Mouse (Mus musculus) frontal cortex, postnatal 36 days (tissue): ENCODE measurements around the gene Cks1brt.
A peak's percentile ranks its signal among the peaks of the same experiment; 100 is the strongest.
"Not testable (repeated sequence)": the region's sequence is repeated elsewhere in the genome, so short reads cannot be mapped to it uniquely, and the experiment has no call there.

ENCODE experiments used
- DNase-seq, 2 experiments: peaks; one replicate each; pipeline ENCODE4 v3.0.0; 2022; ENCODE audit warnings: low spot score in 2 of 2

Cks1brt gene

GRCm38 (mm10) chr8:85151624-85152023 is at the start of gene Cks1brt:
Cks1brt (plus strand) TSS chr8:85151924.
- DNase-seq: no peak

- DNase-seq: no peak
Measured at GRCm38 (mm10) chr8:85113241-85113640, 38.5 kb upstream of the Cks1brt start.

GRCm38 (mm10) chr8:85115501-85115900 is 36.2 kb upstream of the Cks1brt start:
- DNase-seq: no peak

- no peak for DNase-seq
Measured at GRCm38 (mm10) chr8:85116984-85117383, 34.7 kb upstream of the Cks1brt start.

- DNase-seq: peak; percentile 79 to 86
Measured at GRCm38 (mm10) chr8:85119052-85119981, 32.4 kb upstream of the Cks1brt start.

GRCm38 (mm10) chr8:85120251-85120650 is 31.5 kb upstream of the Cks1brt start:
- not testable (repeated sequence) for DNase-seq

GRCm38 (mm10) chr8:85122995-85123394 is 28.7 kb upstream of the Cks1brt start, which contains the start of gene Zfp791:
Zfp791 (minus strand) TSS chr8:85123095.
- DNase-seq: no peak

- no peak for DNase-seq
Measured at GRCm38 (mm10) chr8:85123691-85124090, 28.0 kb upstream of the Cks1brt start.

- DNase-seq: no peak
Measured at GRCm38 (mm10) chr8:85132335-85132734, 19.4 kb upstream of the Cks1brt start.

GRCm38 (mm10) chr8:85135690-85136089 is 16.0 kb upstream of the Cks1brt start:
- not testable (repeated sequence) for DNase-seq

GRCm38 (mm10) chr8:85142516-85142915 is 9.2 kb upstream of the Cks1brt start:
- no peak for DNase-seq

- DNase-seq: peak; percentile 14 to 62
Measured at GRCm38 (mm10) chr8:85171291-85171690, 19.6 kb downstream of the Cks1brt start.

- DNase-seq: peak in 1 of 2 experiments; percentile 2
Measured at GRCm38 (mm10) chr8:85175892-85176291, 24.2 kb downstream of the Cks1brt start.

GRCm38 (mm10) chr8:85192346-85192745 is 40.6 kb downstream of the Cks1brt start:
- no peak for DNase-seq

GRCm38 (mm10) chr8:85220220-85220619 is 68.5 kb downstream of the Cks1brt start:
- peak; percentile 10 to 19 for DNase-seq

GRCm38 (mm10) chr8:85220992-85221391 is 69.3 kb downstream of the Cks1brt start:
- DNase-seq: no peak
